21 mouse cellular contexts compared by ENCODE assay signal in genomic region chr14:109802522-109803126, GRCm38 (mm10).
DNase-seq lines count a peak whose midpoint lies in the region; ATAC-seq and TF ChIP-seq lines count a peak whose summit lies in the region.
"Had no signal": no experiment of that assay in that cellular context is flagged by ENCODE, and none has a peak within 500 bp of the region (broad histone marks: within the 10 kb centered on the region; RNA-seq: fewer than 3 reads in every experiment).

No protein-coding gene starts in this region.

- H3K4me1 ChIP-seq in hindbrain, embryonic 12.5 days = no peaks in the 10 kb centered on the region
- no peaks in the 10 kb centered on the region for H3K4me1 ChIP-seq in hindbrain, embryonic 10.5 days (replicated peaks)
- 0 out of 2 replicates have a peak, but pooled peaks cover 6% of the 10 kb centered on the region for H3K4me1 ChIP-seq in hindbrain, embryonic 14.5 days (replicated peaks; ENCODE audit: control insufficient read depth, insufficient read depth, low read length)
- H3K4me1 ChIP-seq in midbrain, postnatal 0 days (ENCODE audit: insufficient read depth, low read length) = no peaks in the 10 kb centered on the region
- H3K4me1 ChIP-seq: embryonic facial prominence, embryonic 12.5 days; liver, embryonic 12.5 days had no signal

- no peak overlapping the region for H3K27ac ChIP-seq in hindbrain, embryonic 12.5 days
- no peak overlapping the region for H3K27ac ChIP-seq in hindbrain, embryonic 10.5 days
- no peak overlapping the region for H3K27ac ChIP-seq in hindbrain, embryonic 14.5 days
- H3K27ac ChIP-seq in midbrain, postnatal 0 days (ENCODE audit: low read depth, low read length) = no peak overlapping the region
- H3K27ac ChIP-seq: embryonic facial prominence, embryonic 12.5 days; layer of hippocampus, adult 2 months; liver, embryonic 12.5 days; stomach, postnatal 0 days had no signal

- ATAC-seq in hindbrain, embryonic 12.5 days (ENCODE audit: low FRiP score) = peak; percentile 56; the same call in 1 of the 2 replicates
- peak; percentile 34; the same call in 1 of the 2 replicates for ATAC-seq in hindbrain, embryonic 14.5 days (ENCODE audit: low FRiP score)
- no peak for ATAC-seq in midbrain, postnatal 0 days (ENCODE audit: low FRiP score)
- ATAC-seq in megakaryocyte progenitor cell, adult 5-6 weeks (replicated peaks; ENCODE audit: poor library complexity) = no peak
- ATAC-seq: activated CD4-positive, CD25-positive, alpha-beta regulatory T cell, adult 4 months; liver, embryonic 12.5 days had no signal

- no peak overlapping the region for H3K4me3 ChIP-seq in hindbrain, embryonic 12.5 days
- H3K4me3 ChIP-seq in hindbrain, embryonic 10.5 days = no peak overlapping the region
- no peak overlapping the region for H3K4me3 ChIP-seq in hindbrain, embryonic 14.5 days (replicated peaks; ENCODE audit: low read length)
- H3K4me3 ChIP-seq in midbrain, postnatal 0 days (ENCODE audit: low read depth, low read length) = no peak overlapping the region
- H3K4me3 ChIP-seq: embryonic facial prominence, embryonic 12.5 days; layer of hippocampus, adult 2 months; liver, embryonic 12.5 days had no signal

- no peak for DNase-seq in hindbrain, embryonic 10.5 days (ENCODE audit: low spot score)
- peak; percentile 5 for DNase-seq in MN1 (ENCODE audit: low spot score)
- no peak for DNase-seq in hindbrain, embryonic 14.5 days (ENCODE audit: low spot score)
- peak; percentile 2 for DNase-seq in midbrain, postnatal 0 days (ENCODE audit: low spot score)
- DNase-seq in layer of hippocampus, adult 8-10 months (ENCODE audit: low spot score in 2 of 2) = no peak
- DNase-seq: adrenal gland, postnatal 10 days; cerebellum, adult 2 months; cerebellum, postnatal 36 days; gastrocnemius, postnatal 14 days; heart, adult 18-20 months; heart, postnatal 36 days; kidney, adult 8-10 months; kidney, postnatal 14 days; lung, adult 2 months had no signal

- no peak overlapping the region for H3K9ac ChIP-seq in hindbrain, embryonic 12.5 days
- no peak overlapping the region for H3K9ac ChIP-seq in hindbrain, embryonic 14.5 days
- no peak overlapping the region for H3K9ac ChIP-seq in midbrain, postnatal 0 days (replicated peaks; ENCODE audit: low read length, poor library complexity, severe bottlenecking)
- H3K9ac ChIP-seq: embryonic facial prominence, embryonic 12.5 days; liver, embryonic 12.5 days had no signal

- no peaks in the 10 kb centered on the region for H3K27me3 ChIP-seq in hindbrain, embryonic 12.5 days
- H3K27me3 ChIP-seq in hindbrain, embryonic 10.5 days (ENCODE audit: insufficient read depth, poor library complexity, severe bottlenecking) = no peaks in the 10 kb centered on the region
- H3K27me3 ChIP-seq in hindbrain, embryonic 14.5 days (ENCODE audit: control insufficient read depth, insufficient read depth, low read length) = no peaks in the 10 kb centered on the region
- no peaks in the 10 kb centered on the region for H3K27me3 ChIP-seq in midbrain, postnatal 0 days (ENCODE audit: insufficient read depth, low read length)
- H3K27me3 ChIP-seq: embryonic facial prominence, embryonic 12.5 days; liver, embryonic 12.5 days had no signal

- WGBS in hindbrain, embryonic 12.5 days = 57% methylated on average over 3 of the region's 3 CpGs
- WGBS in hindbrain, embryonic 10.5 days = 73% methylated on average over 3 of the region's 3 CpGs
- 53% methylated on average over 3 of the region's 3 CpGs for WGBS in hindbrain, embryonic 14.5 days
- WGBS in midbrain, postnatal 0 days = 38% methylated on average over 3 of the region's 3 CpGs

- no peak overlapping the region for H3K4me2 ChIP-seq in hindbrain, embryonic 12.5 days (replicated peaks)
- H3K4me2 ChIP-seq in hindbrain, embryonic 14.5 days (replicated peaks) = no peak overlapping the region
- no peak overlapping the region for H3K4me2 ChIP-seq in midbrain, postnatal 0 days (ENCODE audit: low read depth, low read length, poor library complexity, severe bottlenecking)
- H3K4me2 ChIP-seq: embryonic facial prominence, embryonic 12.5 days; liver, embryonic 12.5 days had no signal

- no peaks in the 10 kb centered on the region for H3K9me3 ChIP-seq in hindbrain, embryonic 12.5 days (replicated peaks)
- H3K9me3 ChIP-seq in hindbrain, embryonic 10.5 days = no peaks in the 10 kb centered on the region
- no peaks in the 10 kb centered on the region for H3K9me3 ChIP-seq in hindbrain, embryonic 14.5 days (ENCODE audit: control insufficient read depth, low read length)
- no peaks in the 10 kb centered on the region for H3K9me3 ChIP-seq in midbrain, postnatal 0 days (ENCODE audit: low read length)
- H3K9me3 ChIP-seq: embryonic facial prominence, embryonic 12.5 days; liver, embryonic 12.5 days had no signal

- no peaks in the 10 kb centered on the region for H3K36me3 ChIP-seq in hindbrain, embryonic 12.5 days
- H3K36me3 ChIP-seq in hindbrain, embryonic 10.5 days = no peaks in the 10 kb centered on the region
- H3K36me3 ChIP-seq in hindbrain, embryonic 14.5 days (replicated peaks; ENCODE audit: control insufficient read depth, insufficient read depth) = no peaks in the 10 kb centered on the region
- H3K36me3 ChIP-seq in midbrain, postnatal 0 days (ENCODE audit: insufficient read depth, low read length) = no peaks in the 10 kb centered on the region
- H3K36me3 ChIP-seq: embryonic facial prominence, embryonic 12.5 days; liver, embryonic 12.5 days had no signal

- TF ChIP-seq CTCF in midbrain, postnatal 0 days (IDR thresholded peaks at IDR 0.05) = no peak

Comparison
In these comparisons a context has a peak if more than half of its experiments do, and no peak if none do; other contexts are left out.
1. ATAC-seq: peak in hindbrain, embryonic 12.5 days (single experiment) and hindbrain, embryonic 14.5 days (single experiment); none in midbrain, postnatal 0 days (single experiment) and megakaryocyte progenitor cell, adult 5-6 weeks (single experiment).
2. DNase-seq: peak in MN1 (single experiment) and midbrain, postnatal 0 days (single experiment); none in hindbrain, embryonic 10.5 days (single experiment), hindbrain, embryonic 14.5 days (single experiment) and layer of hippocampus, adult 8-10 months (0 of 2).